Mouse (Mus musculus) hematopoietic stem cell, adult 5-6 weeks (primary cell): ENCODE measurements around the gene Apln. TPM values are rescaled to one million over a fixed set of nuclear protein-coding genes. Genes with fewer than 3 reads are reported as not detected.

Source experiments
- total RNA-seq: library from RNA; stranded (forward); fragments of 172-1452, 232-1000 nt; gene quantifications from 2 replicates; pipeline ENCODE4 v1.2.3, GENCODE M21; 2017

Gene Apln
- total RNA-seq, 1 experiment from 2014 or later = 1.3 TPM

Other genes with a start within 250 kb of the Apln start
- gene Smarca1, start 141.9 kb downstream of the Apln start, total RNA-seq = 1.2 and 2.8 TPM in 2 replicates
- gene Ocrl, start 122.5 kb downstream of the Apln start, total RNA-seq = 46.5 and 49.5 TPM in 2 replicates
- 0.25 TPM in 1 of 2 replicates, not detected in the other for gene Xpnpep2, start 73.9 kb upstream of the Apln start, total RNA-seq
- gene Sash3, start 111.6 kb upstream of the Apln start, total RNA-seq = 126 and 139 TPM in 2 replicates
- gene Zdhhc9, start 174.0 kb upstream of the Apln start, total RNA-seq = 7.8 and 8.8 TPM in 2 replicates
- gene Utp14a, start 222.0 kb upstream of the Apln start, total RNA-seq = 64.1 and 76.8 TPM in 2 replicates